Mouse (Mus musculus) embryonic facial prominence, embryonic 13.5 days (tissue): ENCODE measurements at regions not wholly inside any gene's neighbourhood (a gene's known extent, or its start where the extent isn't known, plus 50 kb on each side); places are given as distances from the start of the nearest gene placed in this dataset.

Experiments used
- ATAC-seq: fragments of 200-750 bp; cut with Nextera tagmentation; 2 replicates; pipeline ENCODE4 v1.8.0; 2017; ENCODE audit warnings: low read depth; ENCODE audit not compliant: insufficient number of reproducible peaks, insufficient read depth, low FRiP score, low TSS enrichment
- H3K27ac ChIP-seq: fragments of 300-500 bp; sonication (generic); 2 replicates; pipeline ENCODE4 v1.5.1; 2015; ENCODE audit warnings: moderate library complexity, mild to moderate bottlenecking, inconsistent platforms
- H3K27me3 ChIP-seq: fragments of 300-500 bp; sonication (generic); 2 replicates; pipeline ENCODE4 v1.6.1; 2015; ENCODE audit warnings: mild to moderate bottlenecking, inconsistent platforms
- H3K36me3 ChIP-seq: fragments of 300-500 bp; sonication (generic); 2 replicates; pipeline ENCODE4 v1.6.1; 2015; ENCODE audit warnings: mild to moderate bottlenecking, inconsistent platforms
- H3K4me1 ChIP-seq: fragments of 300-500 bp; sonication (generic); 2 replicates; pipeline ENCODE4 v1.6.1; 2015; ENCODE audit warnings: inconsistent platforms
- H3K4me2 ChIP-seq: fragments of 300-500 bp; sonication (generic); 2 replicates; pipeline ENCODE4 v1.6.1; 2015; ENCODE audit warnings: moderate library complexity, mild to moderate bottlenecking, inconsistent platforms
- H3K4me3 ChIP-seq: fragments of 300-500 bp; sonication (generic); 2 replicates; pipeline ENCODE4 v1.5.1; 2015; ENCODE audit warnings: mild to moderate bottlenecking, inconsistent platforms
- H3K9ac ChIP-seq: fragments of 300-500 bp; sonication (generic); 2 replicates; pipeline ENCODE4 v1.6.1; 2015; ENCODE audit warnings: mild to moderate bottlenecking, inconsistent platforms
- H3K9me3 ChIP-seq: fragments of 300-500 bp; sonication (generic); 2 replicates; pipeline ENCODE4 v1.6.1; 2016; ENCODE audit warnings: inconsistent platforms
- WGBS: fragments of 180-500 bp; shearing (Covaris S2); methylation state at CpG from one replicate; pipeline ENCODE4 v1.1.7; 2015; ENCODE audit warnings: mixed read lengths; 5-methylcytosine and 5-hydroxymethylcytosine counted together

GRCm38 (mm10) chr12:10445738-10446137 lies 55.2 kb downstream of the Rdh14 start:
- H3K9me3 ChIP-seq: no peaks in the 10 kb centered on the region
- no peak overlapping the region for H3K9ac ChIP-seq
- H3K36me3 ChIP-seq: no peaks in the 10 kb centered on the region
- WGBS: 91% methylated on average over 1 of the region's 1 CpGs
- no peak overlapping the region for H3K4me3 ChIP-seq
- 0 out of 2 replicates have a peak, but pooled peaks cover 4% of the 10 kb centered on the region for H3K27me3 ChIP-seq
- H3K4me2 ChIP-seq: no peak overlapping the region
- no peak overlapping the region for H3K27ac ChIP-seq
- no peak for ATAC-seq
- peaks cover under 1% of the 10 kb centered on the region; the same call in 1 of the 2 replicates for H3K4me1 ChIP-seq

- H3K9ac ChIP-seq: no peak overlapping the region
- H3K36me3 ChIP-seq: no peaks in the 10 kb centered on the region
- H3K4me1 ChIP-seq: peaks cover 17% of the 10 kb centered on the region; the same call in 1 of the 2 replicates
- no peak for ATAC-seq
- H3K27ac ChIP-seq: no peak overlapping the region
- WGBS: 76% methylated on average over 1 of the region's 1 CpGs
- no peak overlapping the region for H3K4me3 ChIP-seq
- no peaks in the 10 kb centered on the region for H3K9me3 ChIP-seq
- no peak overlapping the region for H3K4me2 ChIP-seq
- H3K27me3 ChIP-seq: no peaks in the 10 kb centered on the region
Measured at GRCm38 (mm10) chr12:10457960-10458655, 67.5 kb downstream of the Rdh14 start.

- WGBS: 52% methylated on average over 7 of the region's 7 CpGs
- H3K9ac ChIP-seq: no peak overlapping the region
- H3K36me3 ChIP-seq: no peaks in the 10 kb centered on the region
- peaks cover 17% of the 10 kb centered on the region; the same call in 1 of the 2 replicates for H3K4me1 ChIP-seq
- no peak for ATAC-seq
- H3K27me3 ChIP-seq: no peaks in the 10 kb centered on the region
- no peak overlapping the region for H3K4me2 ChIP-seq
- peak overlapping the region; percentile 66; the same call in 1 of the 2 replicates for H3K27ac ChIP-seq
- no peaks in the 10 kb centered on the region for H3K9me3 ChIP-seq
- no peak overlapping the region for H3K4me3 ChIP-seq
Measured at GRCm38 (mm10) chr12:10461796-10462195, 71.2 kb downstream of the Rdh14 start.

- H3K27ac ChIP-seq: peak overlapping the region; percentile 55
Measured at GRCm38 (mm10) chr12:10462956-10463355, 72.4 kb downstream of the Rdh14 start.

GRCm38 (mm10) chr12:10473986-10474385 lies 83.4 kb downstream of the Rdh14 start:
- no peaks in the 10 kb centered on the region for H3K27me3 ChIP-seq
- no peak overlapping the region for H3K9ac ChIP-seq
- H3K9me3 ChIP-seq: no peaks in the 10 kb centered on the region
- no peak for ATAC-seq
- H3K4me1 ChIP-seq: peaks cover 5% of the 10 kb centered on the region; the same call in 1 of the 2 replicates
- H3K36me3 ChIP-seq: no peaks in the 10 kb centered on the region
- WGBS: 54% methylated on average over 1 of the region's 1 CpGs
- H3K4me2 ChIP-seq: no peak overlapping the region
- no peak overlapping the region for H3K4me3 ChIP-seq
- H3K27ac ChIP-seq: no peak overlapping the region

More at GRCm38 (mm10) chr12:10462956-10463355, 72.4 kb downstream of the Rdh14 start:
- Histone ChIP-seq H3K4me2 (no peak overlapping the region), H3K4me3 (no peak overlapping the region), H3K27me3 (no peaks in the 10 kb centered on the region), H3K9me3 (no peaks in the 10 kb centered on the region), H3K36me3 (no peaks in the 10 kb centered on the region), H3K4me1 (peaks cover 17% of the 10 kb centered on the region; the same call in 1 of the 2 replicates), H3K9ac (no peak overlapping the region)
- 43% methylated on average over 3 of the region's 3 CpGs for WGBS
- ATAC-seq: no peak

- Histone ChIP-seq H3K36me3 (no peaks in the 10 kb centered on the region), H3K4me2 (no peak overlapping the region), H3K9me3 (no peaks in the 10 kb centered on the region), H3K27ac (no peak overlapping the region), H3K4me3 (no peak overlapping the region), H3K4me1 (no peaks in the 10 kb centered on the region), H3K27me3 (no peaks in the 10 kb centered on the region), H3K9ac (no peak overlapping the region)
- 27% methylated on average over 1 of the region's 1 CpGs for WGBS
- no peak for ATAC-seq
Measured at GRCm38 (mm10) chr12:10480781-10481180, 90.2 kb downstream of the Rdh14 start.

- Histone ChIP-seq H3K4me3 (no peak overlapping the region), H3K4me2 (no peak overlapping the region), H3K9ac (no peak overlapping the region), H3K27me3 (no peaks in the 10 kb centered on the region), H3K27ac (no peak overlapping the region), H3K4me1 (no peaks in the 10 kb centered on the region), H3K9me3 (no peaks in the 10 kb centered on the region), H3K36me3 (no peaks in the 10 kb centered on the region)
- 82% methylated on average over 4 of the region's 4 CpGs for WGBS
- no peak for ATAC-seq
Measured at GRCm38 (mm10) chr12:10482294-10483010, 91.9 kb downstream of the Rdh14 start.

GRCm38 (mm10) chr12:10506721-10507120 lies 116.1 kb downstream of the Rdh14 start:
- no peak for ATAC-seq
- no peak overlapping the region for H3K9ac ChIP-seq
- no peak overlapping the region for H3K4me2 ChIP-seq
- no peaks in the 10 kb centered on the region for H3K36me3 ChIP-seq
- no peak overlapping the region for H3K4me3 ChIP-seq
- H3K27ac ChIP-seq: no peak overlapping the region
- no peaks in the 10 kb centered on the region for H3K4me1 ChIP-seq
- no peaks in the 10 kb centered on the region for H3K27me3 ChIP-seq
- H3K9me3 ChIP-seq: no peaks in the 10 kb centered on the region

- no peak for ATAC-seq
- WGBS: 73% methylated on average over 5 of the region's 5 CpGs
- no peak overlapping the region for H3K27ac ChIP-seq
- no peaks in the 10 kb centered on the region for H3K36me3 ChIP-seq
- no peak overlapping the region for H3K9ac ChIP-seq
- no peaks in the 10 kb centered on the region for H3K27me3 ChIP-seq
- no peak overlapping the region for H3K4me2 ChIP-seq
- H3K9me3 ChIP-seq: no peaks in the 10 kb centered on the region
- no peak overlapping the region for H3K4me3 ChIP-seq
- H3K4me1 ChIP-seq: no peaks in the 10 kb centered on the region
Measured at GRCm38 (mm10) chr12:10513526-10513925, 123.0 kb downstream of the Rdh14 start.

GRCm38 (mm10) chr12:10514278-10514677 lies 123.7 kb downstream of the Rdh14 start:
- 70% methylated on average over 8 of the region's 8 CpGs for WGBS
- H3K27me3 ChIP-seq: no peaks in the 10 kb centered on the region
- no peak overlapping the region for H3K27ac ChIP-seq
- no peak overlapping the region for H3K4me3 ChIP-seq
- no peak overlapping the region for H3K4me2 ChIP-seq
- no peak for ATAC-seq
- H3K36me3 ChIP-seq: no peaks in the 10 kb centered on the region
- H3K9me3 ChIP-seq: no peaks in the 10 kb centered on the region
- no peak overlapping the region for H3K9ac ChIP-seq
- H3K4me1 ChIP-seq: no peaks in the 10 kb centered on the region

GRCm38 (mm10) chr12:10524509-10525286 lies 134.1 kb downstream of the Rdh14 start:
- Histone ChIP-seq H3K9me3 (no peaks in the 10 kb centered on the region), H3K4me3 (no peak overlapping the region), H3K4me2 (no peak overlapping the region), H3K9ac (no peak overlapping the region), H3K36me3 (no peaks in the 10 kb centered on the region), H3K27me3 (no peaks in the 10 kb centered on the region), H3K27ac (no peak overlapping the region), H3K4me1 (no peaks in the 10 kb centered on the region)
- WGBS: 73% methylated on average over 7 of the region's 7 CpGs
- no peak for ATAC-seq
